Mouse (Mus musculus) heart, postnatal 0 days (tissue): ENCODE measurements at regions not wholly inside any gene's neighbourhood (a gene's known extent, or its start where the extent isn't known, plus 50 kb on each side); places are given as distances from the start of the nearest gene placed in this dataset.

ENCODE experiments used
- ATAC-seq: fragments of 200-750 bp; cut with Nextera tagmentation; 2 replicates; pipeline ENCODE4 v1.8.0; 2017; ENCODE audit warnings: low read depth, moderate number of reproducible peaks, moderate library complexity; ENCODE audit not compliant: insufficient read depth
- DNase-seq: peaks from one replicate; pipeline ENCODE4 v3.0.0-alpha.2; 2016; ENCODE audit warnings: low spot score
- H3K27ac ChIP-seq: fragments of 300-500 bp; sonication (generic); 2 replicates; pipeline ENCODE4 v1.5.1; 2014; ENCODE audit warnings: low read depth, mild to moderate bottlenecking
- H3K27me3 ChIP-seq: fragments of 300-500 bp; sonication (generic); 2 replicates; pipeline ENCODE4 v1.6.1; 2014; ENCODE audit warnings: low read length, mixed read lengths; ENCODE audit not compliant: control insufficient read depth, insufficient read depth
- H3K36me3 ChIP-seq: fragments of 300-500 bp; sonication (generic); replicated peaks from 2 replicates; pipeline ENCODE4 v1.6.1; 2014; ENCODE audit warnings: low read length, mixed read lengths; ENCODE audit not compliant: control insufficient read depth, insufficient read depth
- H3K4me1 ChIP-seq: fragments of 300-500 bp; sonication (generic); 2 replicates; pipeline ENCODE4 v1.6.1; 2014; ENCODE audit warnings: antibody characterized with exemption; ENCODE audit not compliant: control insufficient read depth, insufficient read depth
- H3K4me2 ChIP-seq: fragments of 300-500 bp; sonication (generic); 2 replicates; pipeline ENCODE4 v1.6.1; 2014; ENCODE audit warnings: low read depth, mild to moderate bottlenecking, low read length, moderate library complexity
- H3K4me3 ChIP-seq: fragments of 300-500 bp; sonication (generic); 2 replicates; pipeline ENCODE4 v1.5.1; 2014; ENCODE audit warnings: low read depth, low read length
- H3K9ac ChIP-seq: fragments of 300-500 bp; sonication (generic); replicated peaks from 2 replicates; pipeline ENCODE4 v1.6.1; 2014; ENCODE audit warnings: low read depth, low read length, mixed read lengths
- H3K9me3 ChIP-seq: fragments of 300-500 bp; sonication (generic); replicated peaks from 2 replicates; pipeline ENCODE4 v1.6.1; 2016; ENCODE audit warnings: low read length; ENCODE audit not compliant: control insufficient read depth
- CTCF ChIP-seq: IDR thresholded peaks from 2 replicates; pipeline ENCODE4 v1.5.1; 2016; ENCODE audit warnings: antibody characterized with exemption, control low read depth, low read depth
- EP300 ChIP-seq: IDR thresholded peaks from 2 replicates; pipeline ENCODE4 v1.6.1; 2016; ENCODE audit warnings: antibody characterized with exemption, low read depth
- WGBS: fragments of 180-500 bp; shearing (Covaris S2); extraction: QIAGEN DNeasy Blood & Tissue Kit; methylation state at CpG from one replicate; pipeline ENCODE4 v1.1.7; 2014; 5-methylcytosine and 5-hydroxymethylcytosine counted together

DNA sequence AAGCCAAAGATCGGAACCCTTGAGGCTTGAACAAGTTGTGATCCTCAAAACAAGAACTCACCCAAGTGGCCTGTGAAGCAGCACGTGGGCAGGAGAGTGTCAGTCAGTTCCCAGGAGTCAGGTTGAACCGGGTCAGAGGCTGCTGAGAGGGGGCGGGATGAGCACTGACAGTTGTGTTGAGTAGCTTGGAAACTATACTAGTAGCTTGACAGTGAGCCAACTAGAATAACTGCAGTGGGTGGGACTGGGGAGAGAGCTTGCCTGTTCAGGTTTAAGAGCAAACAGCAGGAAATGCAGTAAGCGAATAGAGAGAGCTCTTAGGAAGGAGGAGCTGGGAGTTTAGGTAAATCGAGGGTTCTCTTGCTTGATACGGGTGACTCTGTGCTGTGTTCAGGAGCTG lies 61.0 kb upstream of the Syt6 start:
- no peaks in the 10 kb centered on the region for H3K27me3 ChIP-seq
- H3K36me3 ChIP-seq: no peaks in the 10 kb centered on the region
- DNase-seq: no peak
- H3K4me3 ChIP-seq: no peak overlapping the region
- ATAC-seq: no peak
- H3K9ac ChIP-seq: no peak overlapping the region
- no peaks in the 10 kb centered on the region for H3K4me1 ChIP-seq
- TF ChIP-seq EP300 (no peak), CTCF (no peak)
- no peaks in the 10 kb centered on the region for H3K9me3 ChIP-seq
- no peak overlapping the region for H3K4me2 ChIP-seq
- H3K27ac ChIP-seq: no peak overlapping the region
- WGBS: 46% methylated on average over 7 of the region's 7 CpGs

DNA sequence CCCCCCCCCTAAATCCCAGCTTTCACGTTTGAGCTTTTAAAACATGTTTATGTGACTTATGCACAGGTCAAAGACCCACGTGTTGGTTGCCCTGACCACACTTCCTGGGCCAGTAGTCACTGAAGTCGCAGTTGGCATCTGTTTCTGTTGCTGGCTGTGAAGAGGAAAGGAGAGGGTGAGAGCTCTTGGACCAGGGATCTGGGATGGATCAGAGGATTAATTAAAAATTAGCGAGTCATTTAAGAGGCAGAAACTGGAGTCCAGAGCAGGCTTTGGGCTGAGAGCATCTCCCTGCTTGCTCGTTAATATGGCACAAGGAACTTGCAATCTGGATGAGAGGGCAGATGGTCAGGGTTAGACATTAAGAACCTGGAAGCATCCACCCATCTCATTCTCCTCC lies 59.1 kb upstream of the Syt6 start:
- ATAC-seq: no peak
- DNase-seq: no peak
- H3K9me3 ChIP-seq: no peaks in the 10 kb centered on the region
- TF ChIP-seq CTCF (no peak), EP300 (no peak)
- H3K4me2 ChIP-seq: no peak overlapping the region
- H3K9ac ChIP-seq: no peak overlapping the region
- no peaks in the 10 kb centered on the region for H3K36me3 ChIP-seq
- H3K27ac ChIP-seq: no peak overlapping the region
- no peaks in the 10 kb centered on the region for H3K27me3 ChIP-seq
- H3K4me1 ChIP-seq: no peaks in the 10 kb centered on the region
- H3K4me3 ChIP-seq: no peak overlapping the region
- 61% methylated on average over 5 of the region's 5 CpGs for whole genome bisulfite sequencing

GRCm38 (mm10) chr3:103517376-103518304 lies 57.4 kb upstream of the Syt6 start:
- H3K9me3 ChIP-seq: no peaks in the 10 kb centered on the region
- no peak for TF ChIP-seq CTCF
- TF ChIP-seq EP300: no peak
- H3K36me3 ChIP-seq: no peaks in the 10 kb centered on the region
- DNase-seq (no peak), ATAC-seq (no peak)
- H3K4me1 ChIP-seq: no peaks in the 10 kb centered on the region
- 65% methylated on average over 8 of the region's 8 CpGs for WGBS
- no peak overlapping the region for H3K27ac ChIP-seq
- no peak overlapping the region for H3K4me2 ChIP-seq
- no peaks in the 10 kb centered on the region for H3K27me3 ChIP-seq
- no peak overlapping the region for H3K9ac ChIP-seq
- H3K4me3 ChIP-seq: no peak overlapping the region

DNA sequence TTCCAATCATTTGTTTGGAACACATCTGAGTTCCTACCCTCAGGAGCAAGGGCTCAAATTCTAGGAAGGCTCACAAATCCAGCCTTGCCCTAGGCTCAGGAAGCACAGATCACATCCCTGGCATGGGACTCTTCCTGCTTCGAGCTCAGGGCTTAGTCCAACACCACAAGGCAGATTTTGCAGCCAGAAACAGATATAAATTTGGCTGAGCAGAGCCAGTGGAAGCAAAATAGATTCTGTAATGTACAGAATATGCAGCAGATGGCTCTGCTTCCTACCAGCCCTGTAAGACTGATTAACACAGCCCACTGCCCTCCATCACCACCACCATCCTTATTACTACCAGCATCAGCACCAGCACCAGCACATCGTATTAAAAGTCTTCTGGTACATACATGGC lies 56.4 kb upstream of the Syt6 start:
- ATAC-seq: no peak
- TF ChIP-seq CTCF: no peak
- TF ChIP-seq EP300: no peak
- no peak for DNase-seq
- Histone ChIP-seq H3K27me3 (no peaks in the 10 kb centered on the region), H3K36me3 (no peaks in the 10 kb centered on the region), H3K4me2 (no peak overlapping the region), H3K27ac (no peak overlapping the region), H3K9me3 (no peaks in the 10 kb centered on the region), H3K4me1 (no peaks in the 10 kb centered on the region), H3K9ac (no peak overlapping the region), H3K4me3 (no peak overlapping the region)
- 72% methylated on average over 2 of the region's 2 CpGs for WGBS
